Mouse (Mus musculus): ENCODE data around the gene Cdrt4. TPM values are rescaled to one million over a fixed set of nuclear protein-coding genes. Genes with fewer than 3 reads are reported as not detected.
A peak's percentile ranks its signal among the peaks of the same experiment; 100 is the strongest.

Gene Cdrt4
- polyA plus RNA-seq, 1 experiment from 2014 or later = not detected

DNA sequence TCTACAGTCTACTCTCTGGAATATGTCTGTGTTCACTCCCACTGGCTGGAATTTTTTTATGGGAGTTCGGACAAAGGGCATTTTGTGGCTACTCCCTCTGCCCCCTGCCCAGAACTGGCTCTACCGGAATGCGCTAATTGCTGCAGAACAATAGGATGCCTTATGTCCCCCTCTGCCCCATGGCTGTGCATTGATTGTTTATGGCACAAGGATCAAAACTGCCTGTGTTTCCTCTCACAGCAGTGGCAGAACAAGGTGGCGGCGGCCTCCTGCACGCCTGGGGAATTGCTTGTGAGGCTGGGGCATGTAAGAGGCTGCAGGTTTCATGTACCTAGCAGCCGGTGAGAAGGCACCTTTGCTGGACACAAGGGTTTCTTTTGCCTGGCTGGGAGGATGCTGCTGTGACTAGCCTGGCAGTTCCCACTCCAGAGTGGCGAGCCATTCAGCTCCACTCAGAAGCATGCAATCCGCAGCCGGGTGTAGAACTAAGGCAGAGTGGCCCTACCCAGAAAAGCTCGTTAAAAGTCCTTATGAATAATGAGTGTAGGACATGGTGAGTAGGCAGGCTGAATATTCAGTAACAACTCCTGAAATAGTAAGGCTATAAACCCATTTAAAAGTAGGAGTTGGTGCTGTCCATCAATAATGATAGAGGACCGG, 89.1 kb downstream of the Cdrt4 start:
- no peak overlapping the region for H3K9ac ChIP-seq
- H3K4me1 ChIP-seq (replicated peaks) = peaks cover 5% of the 10 kb centered on the region
- H3K4me3 ChIP-seq = no peak overlapping the region
- no peak overlapping the region for H3K4me2 ChIP-seq
- H3K36me3 ChIP-seq = no peaks in the 10 kb centered on the region
- WGBS = 67% methylated on average over 12 of the region's 12 CpGs
- ATAC-seq (ENCODE audit: insufficient number of reproducible peaks, low FRiP score) = no peak
- no peaks in the 10 kb centered on the region for H3K9me3 ChIP-seq (replicated peaks)
- H3K27me3 ChIP-seq (replicated peaks) = no peaks in the 10 kb centered on the region
- peak overlapping the region; percentile 23; the same call in 1 of the 2 replicates for H3K27ac ChIP-seq (ENCODE audit: poor library complexity, severe bottlenecking)

Other genes with a start within 250 kb of the Cdrt4 start
- gene Zfp287, start 219.3 kb upstream of the Cdrt4 start, polyA plus RNA-seq (2016; fragmentation: Nextera tagmentation; extraction: Ambion mirVana) = 6.3 and 6.4 TPM in 2 replicates
- gene Gm10428, start 198.1 kb upstream of the Cdrt4 start, polyA plus RNA-seq (2016; fragmentation: Nextera tagmentation; extraction: Ambion mirVana) = not detected in 2 replicates
- 10.6 and 11.0 TPM in 2 replicates for gene Zfp286, start 161.7 kb upstream of the Cdrt4 start, polyA plus RNA-seq (2016; fragmentation: Nextera tagmentation; extraction: Ambion mirVana)
- gene Trim16, start 131.0 kb upstream of the Cdrt4 start, polyA plus RNA-seq (2016; fragmentation: Nextera tagmentation; extraction: Ambion mirVana) = 5.4 and 6.0 TPM in 2 replicates
- gene Fbxw10, start 104.1 kb upstream of the Cdrt4 start, polyA plus RNA-seq (2016; fragmentation: Nextera tagmentation; extraction: Ambion mirVana) = 0.17 and 0.23 TPM in 2 replicates
- 48.0 and 50.6 TPM in 2 replicates for gene Tvp23b, start 71.7 kb upstream of the Cdrt4 start, polyA plus RNA-seq (2016; fragmentation: Nextera tagmentation; extraction: Ambion mirVana)
- not detected in 2 replicates for gene Tekt3, start 110.5 kb downstream of the Cdrt4 start, polyA plus RNA-seq (2016; fragmentation: Nextera tagmentation; extraction: Ambion mirVana)
- gene Pmp22, start 177.8 kb downstream of the Cdrt4 start, polyA plus RNA-seq (2016; fragmentation: Nextera tagmentation; extraction: Ambion mirVana) = 67.8 and 72.8 TPM in 2 replicates

Measured in heart, embryonic 12.5 days (tissue).